Mouse (Mus musculus) stomach, embryonic 14.5 days (tissue): ENCODE data around the gene Anks3. TPM values are rescaled to one million over a fixed set of nuclear protein-coding genes. Genes with fewer than 3 reads are reported as not detected.

Source experiments
- ATAC-seq: fragments of 200-750 bp; cut with Nextera tagmentation; 2 replicates; pipeline ENCODE4 v1.8.0; 2017; ENCODE audit warnings: low read depth, moderate TSS enrichment; ENCODE audit not compliant: insufficient number of reproducible peaks, insufficient read depth, low FRiP score
- H3K27ac ChIP-seq: fragments of 300-500 bp; sonication (generic); 2 replicates; pipeline ENCODE4 v1.5.1; 2014; ENCODE audit warnings: mild to moderate bottlenecking, low read length, moderate library complexity, mixed read lengths
- H3K27me3 ChIP-seq: fragments of 300-500 bp; sonication (generic); 2 replicates; pipeline ENCODE4 v1.6.1; 2014; ENCODE audit warnings: low read length, control low read depth, mixed read lengths; ENCODE audit not compliant: control insufficient read depth, insufficient read depth
- H3K36me3 ChIP-seq: fragments of 300-500 bp; sonication (generic); 2 replicates; pipeline ENCODE4 v1.6.1; 2014; ENCODE audit warnings: mild to moderate bottlenecking, control low read depth, low read length, moderate library complexity, mixed read lengths; ENCODE audit not compliant: control insufficient read depth, insufficient read depth
- H3K4me1 ChIP-seq: fragments of 300-500 bp; sonication (generic); 2 replicates; pipeline ENCODE4 v1.6.1; 2014; ENCODE audit warnings: low read length, control low read depth, mixed read lengths; ENCODE audit not compliant: control insufficient read depth, insufficient read depth
- H3K4me2 ChIP-seq: fragments of 300-500 bp; sonication (generic); replicated peaks from 2 replicates; pipeline ENCODE4 v1.6.1; 2014; ENCODE audit warnings: low read depth, low read length, control low read depth
- H3K4me3 ChIP-seq: fragments of 300-500 bp; sonication (generic); 2 replicates; pipeline ENCODE4 v1.5.1; 2014; ENCODE audit warnings: low read depth, low read length, control low read depth
- H3K9ac ChIP-seq: fragments of 300-500 bp; sonication (generic); replicated peaks from 2 replicates; pipeline ENCODE4 v1.6.1; 2014; ENCODE audit warnings: low read depth, mild to moderate bottlenecking, control low read depth, low read length, moderate library complexity, mixed read lengths
- H3K9me3 ChIP-seq: fragments of 300-500 bp; sonication (generic); 2 replicates; pipeline ENCODE4 v1.6.1; 2016; ENCODE audit warnings: low read depth, low read length, control low read depth; ENCODE audit not compliant: control insufficient read depth
- WGBS: fragments of 180-500 bp; shearing (Covaris S2); extraction: QIAGEN DNeasy Blood & Tissue Kit; methylation state at CpG from one replicate; pipeline ENCODE4 v1.1.7; 2014; 5-methylcytosine and 5-hydroxymethylcytosine counted together
- polyA plus RNA-seq: library from polyadenylated mRNA; unstranded; fragments of >200 nt; fragmentation: Nextera tagmentation; extraction: Ambion mirVana; gene quantifications from 2 replicates; pipeline ENCODE4 v1.2.1, GENCODE M21; 2014

Gene Anks3
- 50.3 and 54.1 TPM in 2 replicates for polyA plus RNA-seq

DNA sequence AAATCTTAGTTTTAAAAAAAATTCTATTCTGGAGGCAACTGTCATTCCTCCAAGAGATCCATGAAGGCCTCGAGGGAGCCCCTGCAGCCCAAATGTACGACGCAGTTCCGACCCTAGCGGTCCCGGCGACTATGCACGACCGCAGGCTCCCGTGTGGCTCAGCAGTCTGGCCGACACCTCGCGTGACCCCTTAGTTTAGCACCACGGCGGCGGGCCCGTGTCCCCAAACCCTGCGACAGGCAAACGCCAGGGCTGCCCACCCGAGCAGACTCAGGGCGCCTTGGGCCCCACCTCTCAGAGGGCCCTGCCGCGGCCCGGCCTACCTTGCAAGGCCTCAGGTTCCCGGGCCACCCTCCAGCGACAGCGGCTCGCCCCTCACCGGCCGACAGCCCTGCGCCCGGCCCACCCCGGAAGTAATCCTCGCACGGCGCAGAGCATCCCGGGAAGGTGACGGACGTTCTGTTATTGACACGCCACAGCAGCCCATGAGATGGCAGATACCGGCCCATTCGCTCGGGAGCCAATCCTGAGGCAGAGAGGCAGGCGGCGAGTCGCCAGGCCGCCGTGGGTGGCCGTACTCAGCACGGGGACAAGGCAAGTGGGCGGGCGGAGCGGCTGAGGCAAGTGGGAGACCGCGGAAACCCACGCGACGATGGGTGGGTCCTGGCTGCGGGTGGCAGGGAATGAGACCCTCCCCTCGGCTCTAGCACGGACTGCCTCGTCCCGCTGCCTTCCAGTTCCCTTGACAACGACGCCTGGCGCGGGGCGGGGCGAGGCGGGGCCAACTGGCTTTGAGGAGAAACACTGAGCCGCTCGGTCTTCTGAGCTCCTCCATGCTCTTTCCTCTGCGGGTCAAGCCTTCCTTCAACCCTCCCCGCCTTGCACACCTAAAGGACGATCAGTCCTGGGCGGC lies at the start of gene Anks3:
TSS of gene Anks3 (minus strand) at position 409 of the 913 bp plus-strand sequence.
- Histone ChIP-seq H3K36me3 (no peaks in the 10 kb centered on the region; the same call in 1 of the 2 replicates), H3K27ac (peak within 1 kb of the TSS; percentile 68), H3K27me3 (no peaks in the 10 kb centered on the region), H3K4me3 (peak within 1 kb of the TSS; percentile 77), H3K4me1 (peaks cover 11% of the 10 kb centered on the region; the same call in 1 of the 2 replicates), H3K9me3 (no peaks in the 10 kb centered on the region), H3K9ac (peak within 1 kb of the TSS; percentile 74), H3K4me2 (peak within 1 kb of the TSS; percentile 68)
- under 1% methylated on average over 76 of the region's 76 CpGs for WGBS
- peak; percentile 98 for ATAC-seq

GRCm38 (mm10) chr16:5013054-5013838 lies 49.2 kb upstream of the Anks3 start, which contains the start of gene Rogdi:
Gene Rogdi (minus strand): TSS chr16:5013553.
- Histone ChIP-seq H3K4me1 (0 out of 2 replicates have a peak, but pooled peaks cover 3% of the 10 kb centered on the region), H3K9ac (peak within 1 kb of the TSS; percentile 45), H3K27me3 (no peaks in the 10 kb centered on the region), H3K36me3 (peaks cover 36% of the 10 kb centered on the region), H3K4me3 (peak within 1 kb of the TSS; percentile 62), H3K9me3 (no peaks in the 10 kb centered on the region), H3K4me2 (peak within 1 kb of the TSS; percentile 78), H3K27ac (no peak within 1 kb of the TSS)
- ATAC-seq = peak; percentile 99
- 1% methylated on average over 62 of the region's 63 CpGs for WGBS

DNA sequence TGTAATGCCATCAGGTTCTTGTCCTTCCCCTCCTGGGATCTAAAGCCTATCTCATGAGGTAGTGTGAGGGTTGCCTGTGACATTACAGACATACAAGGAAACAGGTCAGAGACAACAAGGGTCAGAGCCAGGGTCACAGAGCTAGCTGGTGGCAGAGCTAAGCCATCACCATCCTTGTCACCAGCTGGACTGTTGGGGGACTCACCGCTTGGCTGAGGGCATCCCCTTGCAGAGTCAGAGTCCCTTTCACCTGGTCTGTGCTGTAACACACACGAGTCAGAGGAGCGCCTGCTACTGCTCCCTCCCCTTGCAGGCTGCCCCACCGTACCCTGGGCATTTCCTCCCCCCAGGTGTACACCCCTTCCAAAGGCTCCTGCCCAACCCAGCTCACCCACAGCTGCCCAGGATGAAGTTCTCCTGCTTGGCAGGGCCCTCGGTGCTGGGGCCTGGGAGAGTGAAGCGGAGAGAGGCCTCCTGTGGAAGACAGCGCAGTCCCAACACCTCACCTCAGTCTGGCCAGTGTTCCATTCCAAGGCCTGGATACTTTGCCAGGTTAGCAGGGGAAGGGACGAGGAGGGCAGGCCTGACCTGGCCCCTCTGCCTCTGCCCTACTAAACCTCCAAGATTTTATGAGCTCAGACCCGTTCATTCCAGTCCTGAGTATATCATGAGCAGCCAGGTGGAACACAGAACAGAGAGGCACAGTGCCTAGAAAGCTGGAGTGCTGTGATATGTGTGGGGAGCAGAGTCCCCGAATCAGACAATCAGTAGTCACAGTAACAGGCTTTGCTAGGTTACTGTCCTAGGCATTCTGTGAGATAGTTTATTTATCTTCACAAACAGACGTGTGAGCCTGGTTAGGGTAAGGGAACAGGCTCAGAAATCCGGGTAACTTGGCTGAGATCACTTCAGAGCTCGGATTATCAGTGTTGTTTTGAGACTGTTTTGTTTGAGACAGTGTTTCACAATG lies 48.3 kb upstream of the Anks3 start:
- H3K9ac ChIP-seq = peak overlapping the region; percentile 45
- 52% methylated on average over 13 of the region's 13 CpGs for WGBS
- ATAC-seq = no peak
- peak overlapping the region; percentile 62 for H3K4me3 ChIP-seq
- H3K27me3 ChIP-seq = no peaks in the 10 kb centered on the region
- H3K27ac ChIP-seq = no peak overlapping the region; the same call in 1 of the 2 replicates
- H3K4me2 ChIP-seq = peak overlapping the region; percentile 78
- 0 out of 2 replicates have a peak, but pooled peaks cover 3% of the 10 kb centered on the region for H3K4me1 ChIP-seq
- H3K36me3 ChIP-seq = peaks cover 26% of the 10 kb centered on the region
- no peaks in the 10 kb centered on the region for H3K9me3 ChIP-seq

DNA sequence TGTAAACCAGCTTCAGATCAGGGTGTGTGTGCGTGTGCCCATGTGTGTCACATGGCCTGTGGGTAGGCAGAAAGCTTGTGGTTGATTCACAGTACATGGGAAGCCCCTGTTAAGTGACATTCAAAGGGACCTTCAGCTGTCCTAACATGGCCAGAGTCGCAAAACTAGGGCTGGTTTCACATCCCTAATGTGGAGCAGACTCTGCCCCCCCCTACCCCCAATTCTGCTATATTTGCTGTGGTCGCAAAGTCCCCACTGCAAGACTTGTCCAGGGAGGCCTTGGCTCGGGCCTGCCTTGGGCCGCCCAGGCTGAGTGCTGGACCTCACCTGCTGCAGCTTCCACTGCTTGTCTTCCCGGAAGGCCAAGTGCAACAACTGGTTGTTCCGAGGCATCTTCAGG lies 47.3 kb upstream of the Anks3 start:
- ATAC-seq = no peak
- H3K4me2 ChIP-seq = no peak overlapping the region
- H3K27me3 ChIP-seq = no peaks in the 10 kb centered on the region
- peaks cover 17% of the 10 kb centered on the region for H3K36me3 ChIP-seq
- no peak overlapping the region for H3K9ac ChIP-seq
- no peaks in the 10 kb centered on the region for H3K9me3 ChIP-seq
- H3K4me3 ChIP-seq = no peak overlapping the region
- 93% methylated on average over 7 of the region's 7 CpGs for WGBS
- H3K27ac ChIP-seq = no peak overlapping the region
- 0 out of 2 replicates have a peak, but pooled peaks cover 3% of the 10 kb centered on the region for H3K4me1 ChIP-seq

- no peaks in the 10 kb centered on the region for H3K9me3 ChIP-seq
- 91% methylated on average over 10 of the region's 10 CpGs for WGBS
- no peak for ATAC-seq
- H3K9ac ChIP-seq = no peak overlapping the region
- no peak overlapping the region for H3K4me3 ChIP-seq
- no peak overlapping the region for H3K27ac ChIP-seq
- H3K36me3 ChIP-seq = peaks cover 9% of the 10 kb centered on the region
- 0 out of 2 replicates have a peak, but pooled peaks cover 3% of the 10 kb centered on the region for H3K4me1 ChIP-seq
- H3K27me3 ChIP-seq = no peaks in the 10 kb centered on the region
- no peak overlapping the region for H3K4me2 ChIP-seq
Measured at GRCm38 (mm10) chr16:5010371-5010935, 46.4 kb upstream of the Anks3 start.

DNA sequence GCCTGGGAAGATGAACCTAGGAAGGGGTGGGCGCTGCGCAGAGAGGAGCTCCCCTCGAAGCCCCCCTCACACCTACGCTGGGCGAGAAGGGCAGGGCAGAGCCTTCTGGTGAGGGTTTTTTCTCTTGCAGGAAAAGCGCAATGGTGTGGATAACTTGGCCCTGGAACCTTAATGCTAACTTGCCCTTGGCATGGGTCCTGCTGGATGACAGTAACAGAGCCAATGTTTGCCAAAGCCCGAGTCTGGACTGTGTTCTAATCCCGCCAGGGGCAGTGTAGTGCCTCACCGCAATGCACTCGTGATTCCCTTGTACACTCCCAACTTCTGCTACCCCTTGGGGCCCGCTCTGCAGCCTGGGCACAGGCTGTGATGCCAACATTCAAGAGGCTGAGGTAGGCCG lies 44.1 kb upstream of the Anks3 start:
- Histone ChIP-seq H3K27ac (0 out of 2 replicates have a peak overlapping the region, but pooled peaks have one; percentile 27), H3K36me3 (no peaks in the 10 kb centered on the region; the same call in 1 of the 2 replicates), H3K4me3 (peak overlapping the region; percentile 20; the same call in 1 of the 2 replicates), H3K4me1 (0 out of 2 replicates have a peak, but pooled peaks cover 3% of the 10 kb centered on the region), H3K4me2 (peak overlapping the region; percentile 35), H3K9ac (no peak overlapping the region), H3K27me3 (no peaks in the 10 kb centered on the region), H3K9me3 (no peaks in the 10 kb centered on the region)
- ATAC-seq = no peak
- 85% methylated on average over 12 of the region's 12 CpGs for WGBS

DNA sequence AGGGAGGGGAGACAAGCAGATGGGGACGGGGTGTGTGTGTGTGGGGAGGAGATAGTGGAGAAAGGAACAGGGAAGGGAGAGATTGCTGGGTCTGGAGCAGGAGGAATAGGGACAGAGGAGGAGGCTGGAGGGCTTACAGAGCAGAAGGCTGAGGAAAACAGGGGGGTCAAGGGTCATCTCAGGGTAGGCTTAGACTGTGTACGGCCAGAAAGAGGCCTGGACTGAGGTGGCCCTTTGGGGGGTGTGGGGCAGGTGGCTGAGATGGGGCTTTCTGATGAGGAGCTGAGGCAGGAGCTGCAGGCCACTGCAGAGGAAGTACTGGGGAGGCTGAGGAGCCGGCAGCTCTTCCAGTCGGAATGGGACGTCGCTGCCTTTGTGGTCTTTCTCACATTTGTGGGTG lies 43.5 kb upstream of the Anks3 start:
- no peaks in the 10 kb centered on the region for H3K9me3 ChIP-seq
- ATAC-seq = peak; percentile 31; the same call in 1 of the 2 replicates

More for the DNA sequence above, 43.5 kb upstream of the Anks3 start:
- Histone ChIP-seq H3K9ac (no peak overlapping the region; the same call in 1 of the 2 replicates), H3K27me3 (no peaks in the 10 kb centered on the region), H3K27ac (peak overlapping the region; percentile 27; the same call in 1 of the 2 replicates), H3K4me2 (peak overlapping the region; percentile 35), H3K4me3 (peak overlapping the region; percentile 20), H3K36me3 (no peaks in the 10 kb centered on the region; the same call in 1 of the 2 replicates), H3K4me1 (no peaks in the 10 kb centered on the region)
- 33% methylated on average over 6 of the region's 6 CpGs for WGBS
